Mouse (Mus musculus) myocyte (in vitro differentiated cells): Measurements from ENCODE around the gene Lrfn2.

Experiments
- MAX ChIP-seq: IDR thresholded peaks from one replicate; pipeline ENCODE4 v1.6.1; 2011; ENCODE audit warnings: low read depth, mild to moderate bottlenecking, control low read depth
- POLR2A ChIP-seq: IDR thresholded peaks from one replicate; pipeline ENCODE4 v1.6.1; 2011; ENCODE audit warnings: low read depth, mild to moderate bottlenecking, control low read depth, moderate library complexity; ENCODE audit not compliant: insufficient read length

DNA sequence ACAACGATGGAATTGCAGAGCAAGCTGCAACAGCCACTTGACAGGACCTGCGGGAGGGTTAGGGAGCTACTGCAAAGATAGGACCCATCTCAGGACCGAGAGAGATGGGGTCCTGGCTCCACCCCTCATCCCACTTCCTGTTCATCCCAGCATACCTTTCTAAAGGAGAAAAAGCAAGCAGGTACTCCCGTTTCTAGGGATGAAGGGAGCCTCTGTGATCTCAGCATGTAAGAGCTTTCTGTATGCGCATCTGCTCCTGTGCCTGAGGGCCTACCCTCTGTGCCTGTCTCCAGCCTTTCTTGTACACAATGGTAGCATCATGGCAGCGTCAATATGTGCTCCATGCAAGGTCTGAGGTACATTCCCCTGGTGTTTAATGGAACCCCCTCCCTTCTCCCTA is 102.9 kb downstream of the Lrfn2 start:
- TF ChIP-seq POLR2A (no peak), MAX (no peak)
